Mouse (Mus musculus) intestine, embryonic 15.5 days (tissue): ENCODE measurements around the gene Itga2. TPM values are rescaled to one million over a fixed set of nuclear protein-coding genes. Genes with fewer than 3 reads are reported as not detected.

Experiments
- ATAC-seq: fragments of 200-750 bp; cut with Nextera tagmentation; 2 replicates; pipeline ENCODE4 v1.8.0; 2017; ENCODE audit warnings: moderate TSS enrichment, moderate library complexity
- H3K27ac ChIP-seq: fragments of 300-500 bp; sonication (generic); 2 replicates; pipeline ENCODE4 v1.5.1; 2015; ENCODE audit warnings: mild to moderate bottlenecking, inconsistent platforms
- H3K27me3 ChIP-seq: fragments of 300-500 bp; sonication (generic); replicated peaks from 2 replicates; pipeline ENCODE4 v1.6.1; 2015; ENCODE audit warnings: inconsistent platforms
- H3K36me3 ChIP-seq: fragments of 300-500 bp; sonication (generic); 2 replicates; pipeline ENCODE4 v1.6.1; 2015; ENCODE audit warnings: inconsistent platforms
- H3K4me1 ChIP-seq: fragments of 300-500 bp; sonication (generic); replicated peaks from 2 replicates; pipeline ENCODE4 v1.6.1; 2015; ENCODE audit warnings: inconsistent platforms
- H3K4me2 ChIP-seq: fragments of 300-500 bp; sonication (generic); replicated peaks from 2 replicates; pipeline ENCODE4 v1.6.1; 2015; ENCODE audit warnings: mild to moderate bottlenecking, inconsistent platforms
- H3K4me3 ChIP-seq: fragments of 300-500 bp; sonication (generic); replicated peaks from 2 replicates; pipeline ENCODE4 v1.5.1; 2015; ENCODE audit warnings: inconsistent platforms
- H3K9ac ChIP-seq: fragments of 300-500 bp; sonication (generic); 2 replicates; pipeline ENCODE4 v1.6.1; 2015; ENCODE audit warnings: inconsistent platforms
- H3K9me3 ChIP-seq: fragments of 300-500 bp; sonication (generic); 2 replicates; pipeline ENCODE4 v1.6.1; 2016; ENCODE audit warnings: inconsistent platforms
- WGBS: fragments of 180-500 bp; shearing (Covaris S2); methylation state at CpG from one replicate; pipeline ENCODE4 v1.1.7; 2015; 5-methylcytosine and 5-hydroxymethylcytosine counted together
- polyA plus RNA-seq: library from polyadenylated mRNA; unstranded; fragments of >200 nt; fragmentation: Nextera tagmentation; extraction: Ambion mirVana; gene quantifications from 2 replicates; pipeline ENCODE4 v1.2.1, GENCODE M21; 2015

Gene Itga2
- polyA plus RNA-seq, 1 experiment from 2014 or later = 7.0 TPM

- Histone ChIP-seq H3K4me2 (no peak overlapping the region), H3K27ac (no peak overlapping the region), H3K36me3 (no peaks in the 10 kb centered on the region; the same call in 1 of the 2 replicates), H3K27me3 (no peaks in the 10 kb centered on the region), H3K4me3 (no peak overlapping the region), H3K9ac (no peak overlapping the region), H3K9me3 (no peaks in the 10 kb centered on the region), H3K4me1 (0 out of 2 replicates have a peak, but pooled peaks cover 2% of the 10 kb centered on the region)
- 73% methylated on average over 6 of the region's 6 CpGs for WGBS
- no peak for ATAC-seq
Measured at GRCm38 (mm10) chr13:114874738-114875137, 57.2 kb downstream of the Itga2 start.

- Histone ChIP-seq H3K27ac (no peak overlapping the region), H3K4me3 (no peak overlapping the region), H3K9me3 (no peaks in the 10 kb centered on the region), H3K4me2 (no peak overlapping the region), H3K9ac (no peak overlapping the region), H3K36me3 (no peaks in the 10 kb centered on the region), H3K27me3 (no peaks in the 10 kb centered on the region), H3K4me1 (no peaks in the 10 kb centered on the region)
- peak; percentile 32; the same call in 1 of the 2 replicates for ATAC-seq
- WGBS = 68% methylated on average over 4 of the region's 4 CpGs
Measured at GRCm38 (mm10) chr13:114857525-114857924, 74.4 kb downstream of the Itga2 start.

- Histone ChIP-seq H3K27ac (no peak overlapping the region), H3K4me2 (no peak overlapping the region)
Measured at GRCm38 (mm10) chr13:114856269-114856627, 75.7 kb downstream of the Itga2 start.

GRCm38 (mm10) chr13:114855573-114856268 is 76.2 kb downstream of the Itga2 start:
- no peak overlapping the region for H3K9ac ChIP-seq
- no peaks in the 10 kb centered on the region for H3K27me3 ChIP-seq
- H3K4me1 ChIP-seq = no peaks in the 10 kb centered on the region
- 38% methylated on average over 15 of the region's 15 CpGs for WGBS
- no peaks in the 10 kb centered on the region for H3K9me3 ChIP-seq
- H3K27ac ChIP-seq = no peak overlapping the region
- H3K36me3 ChIP-seq = no peaks in the 10 kb centered on the region
- ATAC-seq = no peak
- H3K4me2 ChIP-seq = no peak overlapping the region
- H3K4me3 ChIP-seq = no peak overlapping the region

More at GRCm38 (mm10) chr13:114856269-114856627, 75.7 kb downstream of the Itga2 start:
- no peak for ATAC-seq
- Histone ChIP-seq H3K4me3 (no peak overlapping the region), H3K27me3 (no peaks in the 10 kb centered on the region), H3K9me3 (no peaks in the 10 kb centered on the region), H3K4me1 (no peaks in the 10 kb centered on the region), H3K9ac (no peak overlapping the region), H3K36me3 (no peaks in the 10 kb centered on the region)
- 34% methylated on average over 7 of the region's 7 CpGs for WGBS

- no peak overlapping the region for H3K4me2 ChIP-seq
- no peak overlapping the region for H3K4me3 ChIP-seq
- H3K27ac ChIP-seq = no peak overlapping the region
- no peaks in the 10 kb centered on the region for H3K36me3 ChIP-seq
- H3K27me3 ChIP-seq = no peaks in the 10 kb centered on the region
- 92% methylated on average over 3 of the region's 3 CpGs for WGBS
- no peak overlapping the region for H3K9ac ChIP-seq
- ATAC-seq = no peak
- no peaks in the 10 kb centered on the region for H3K4me1 ChIP-seq
- no peaks in the 10 kb centered on the region for H3K9me3 ChIP-seq
Measured at GRCm38 (mm10) chr13:114854428-114854827, 77.5 kb downstream of the Itga2 start.

- no peaks in the 10 kb centered on the region for H3K36me3 ChIP-seq
- no peak overlapping the region for H3K9ac ChIP-seq
- 85% methylated on average over 6 of the region's 6 CpGs for WGBS
- no peak for ATAC-seq
- H3K27ac ChIP-seq = no peak overlapping the region
- no peak overlapping the region for H3K4me2 ChIP-seq
- H3K4me3 ChIP-seq = no peak overlapping the region
- no peaks in the 10 kb centered on the region for H3K27me3 ChIP-seq
- H3K4me1 ChIP-seq = no peaks in the 10 kb centered on the region
- no peaks in the 10 kb centered on the region for H3K9me3 ChIP-seq
Measured at GRCm38 (mm10) chr13:114854023-114854422, 77.9 kb downstream of the Itga2 start.

- Histone ChIP-seq H3K36me3 (no peaks in the 10 kb centered on the region), H3K27me3 (no peaks in the 10 kb centered on the region), H3K27ac (no peak overlapping the region), H3K9me3 (no peaks in the 10 kb centered on the region), H3K4me1 (no peaks in the 10 kb centered on the region), H3K4me3 (no peak overlapping the region), H3K9ac (no peak overlapping the region), H3K4me2 (no peak overlapping the region)
- no peak for ATAC-seq
- 73% methylated on average over 2 of the region's 2 CpGs for WGBS
Measured at GRCm38 (mm10) chr13:114853152-114853551, 78.7 kb downstream of the Itga2 start.

- no peak overlapping the region for H3K4me2 ChIP-seq
- ATAC-seq = peak; percentile 91
- H3K4me3 ChIP-seq = no peak overlapping the region
- H3K9ac ChIP-seq = no peak overlapping the region
- H3K27ac ChIP-seq = peak overlapping the region; percentile 41
- 0 out of 2 replicates have a peak, but pooled peaks cover 3% of the 10 kb centered on the region for H3K36me3 ChIP-seq
- no peaks in the 10 kb centered on the region for H3K4me1 ChIP-seq
- WGBS = 51% methylated on average over 6 of the region's 6 CpGs
- H3K27me3 ChIP-seq = no peaks in the 10 kb centered on the region
- no peaks in the 10 kb centered on the region for H3K9me3 ChIP-seq
Measured at GRCm38 (mm10) chr13:114852264-114853111, 79.4 kb downstream of the Itga2 start.

- no peak for ATAC-seq
- H3K36me3 ChIP-seq = 0 out of 2 replicates have a peak, but pooled peaks cover 3% of the 10 kb centered on the region
- WGBS = 69% methylated on average over 3 of the region's 3 CpGs
Measured at GRCm38 (mm10) chr13:114848945-114849344, 83.0 kb downstream of the Itga2 start.

GRCm38 (mm10) chr13:114845804-114846203 is 86.1 kb downstream of the Itga2 start:
- Histone ChIP-seq H3K4me1 (no peaks in the 10 kb centered on the region), H3K36me3 (0 out of 2 replicates have a peak, but pooled peaks cover 6% of the 10 kb centered on the region), H3K27ac (no peak overlapping the region), H3K4me3 (no peak overlapping the region), H3K4me2 (no peak overlapping the region), H3K9ac (no peak overlapping the region), H3K9me3 (no peaks in the 10 kb centered on the region), H3K27me3 (no peaks in the 10 kb centered on the region)
- 84% methylated on average over 6 of the region's 6 CpGs for WGBS
- ATAC-seq = no peak

More at GRCm38 (mm10) chr13:114848945-114849344, 83.0 kb downstream of the Itga2 start:
- H3K27me3 ChIP-seq = no peaks in the 10 kb centered on the region
- no peak overlapping the region for H3K4me2 ChIP-seq
- H3K9ac ChIP-seq = no peak overlapping the region
- no peaks in the 10 kb centered on the region for H3K9me3 ChIP-seq
- H3K4me1 ChIP-seq = no peaks in the 10 kb centered on the region
- H3K27ac ChIP-seq = no peak overlapping the region
- H3K4me3 ChIP-seq = no peak overlapping the region

- 0 out of 2 replicates have a peak, but pooled peaks cover 6% of the 10 kb centered on the region for H3K36me3 ChIP-seq
- WGBS = 11% methylated on average over 1 of the region's 1 CpGs
- no peaks in the 10 kb centered on the region for H3K9me3 ChIP-seq
- no peak overlapping the region for H3K9ac ChIP-seq
- peaks cover 5% of the 10 kb centered on the region; the same call in 1 of the 2 replicates for H3K4me1 ChIP-seq
- no peaks in the 10 kb centered on the region for H3K27me3 ChIP-seq
- no peak overlapping the region for H3K4me3 ChIP-seq
- ATAC-seq = no peak
- no peak overlapping the region for H3K4me2 ChIP-seq
- no peak overlapping the region for H3K27ac ChIP-seq
Measured at GRCm38 (mm10) chr13:114843318-114843717, 88.6 kb downstream of the Itga2 start.

GRCm38 (mm10) chr13:114840545-114840944 is 91.4 kb downstream of the Itga2 start:
- Histone ChIP-seq H3K9me3 (no peaks in the 10 kb centered on the region), H3K4me1 (peaks cover 6% of the 10 kb centered on the region; the same call in 1 of the 2 replicates), H3K4me3 (no peak overlapping the region), H3K9ac (no peak overlapping the region), H3K27ac (no peak overlapping the region), H3K36me3 (0 out of 2 replicates have a peak, but pooled peaks cover 3% of the 10 kb centered on the region), H3K4me2 (no peak overlapping the region), H3K27me3 (no peaks in the 10 kb centered on the region)
- ATAC-seq = no peak
- WGBS = 73% methylated on average over 4 of the region's 4 CpGs
